Mouse (Mus musculus): ENCODE results near the gene Psme1. TPM values are rescaled to one million over a fixed set of nuclear protein-coding genes. Genes with fewer than 3 reads are reported as not detected.

Gene Psme1
- total RNA-seq, 2 experiments from 2014 or later: 67.4 to 69.7 TPM

Other genes starting within 250 kb of the Psme1 start
- 10 to 100 TPM; 43.3 to 50.8 TPM for gene Dhrs4, start 99.4 kb upstream of the Psme1 start, total RNA-seq (2021)
- under 1 TPM; 0.47 to 0.89 TPM for gene Carmil3, start 87.5 kb upstream of the Psme1 start, total RNA-seq (2021)
- not detected for gene Cpne6, start 67.7 kb upstream of the Psme1 start, total RNA-seq (2021)
- gene Nrl, start 53.1 kb upstream of the Psme1 start, total RNA-seq (2021): not detected
- 1 to 10 TPM; 4.2 to 4.5 TPM for gene Pck2, start 37.9 kb upstream of the Psme1 start, total RNA-seq (2021)
- 100 to 1,000 TPM; 102 to 123 TPM for gene Dcaf11, start 18.1 kb upstream of the Psme1 start, total RNA-seq (2021)
- gene A730061H03Rik, start 17.7 kb upstream of the Psme1 start, total RNA-seq (2021): not detected
- gene Fitm1, start 2.5 kb upstream of the Psme1 start, total RNA-seq (2021): 100 to 1,000 TPM; 296 to 299 TPM
- gene Emc9, start 7.2 kb downstream of the Psme1 start, total RNA-seq (2021): 10 to 100 TPM; 29.6 to 34.6 TPM
- 10 to 100 TPM; 55.2 to 59.5 TPM for gene Psme2, start 13.0 kb downstream of the Psme1 start, total RNA-seq (2021)
- 10 to 100 TPM; 18.8 to 19.6 TPM for gene Rnf31, start 13.6 kb downstream of the Psme1 start, total RNA-seq (2021)
- 1 to 10 TPM; 4.1 to 4.6 TPM for gene Irf9, start 25.4 kb downstream of the Psme1 start, total RNA-seq (2021)
- not detected for gene Rec8, start 39.9 kb downstream of the Psme1 start, total RNA-seq (2021)
- gene Ipo4, start 57.8 kb downstream of the Psme1 start, total RNA-seq (2021): 10 to 100 TPM; 62.1 to 66.9 TPM
- 1 to 10 TPM in 1 of 2 experiments, not detected in 1; 1.0 TPM for gene Gm49378, start 59.8 kb downstream of the Psme1 start, total RNA-seq (2021)
- gene Tm9sf1, start 65.7 kb downstream of the Psme1 start, total RNA-seq (2021): 10 to 100 TPM; 15.0 to 15.2 TPM
- gene Tssk4, start 72.1 kb downstream of the Psme1 start, total RNA-seq (2021): under 1 TPM in 1 of 2 experiments, not detected in 1; 0.23 TPM
- gene Mdp1, start 82.4 kb downstream of the Psme1 start, total RNA-seq (2021): 10 to 100 TPM; 14.2 to 16.8 TPM
- 1 to 10 TPM; 1.9 to 2.6 TPM for gene Gmpr2, start 93.8 kb downstream of the Psme1 start, total RNA-seq (2021)
- 100 to 1,000 TPM; 174 to 184 TPM for gene Nedd8, start 94.0 kb downstream of the Psme1 start, total RNA-seq (2021)
- 10 to 100 TPM in 1 of 2 experiments, 1 to 10 TPM in 1; 9.4 to 10.8 TPM for gene Tinf2, start 103.7 kb downstream of the Psme1 start, total RNA-seq (2021)
- not detected for gene Tgm1, start 135.8 kb downstream of the Psme1 start, total RNA-seq (2021)
- 1 to 10 TPM; 8.9 to 9.4 TPM for gene Rabggta, start 144.1 kb downstream of the Psme1 start, total RNA-seq (2021)
- gene Dhrs1, start 167.6 kb downstream of the Psme1 start, total RNA-seq (2021): 10 to 100 TPM; 27.3 to 35.9 TPM
- 10 to 100 TPM; 10.5 to 11.8 TPM for gene Nop9, start 167.6 kb downstream of the Psme1 start, total RNA-seq (2021)
- gene Cideb, start 180.3 kb downstream of the Psme1 start, total RNA-seq (2021): not detected
- not detected for gene Ltb4r2, start 183.3 kb downstream of the Psme1 start, total RNA-seq (2021)
- not detected for gene Ltb4r1, start 187.8 kb downstream of the Psme1 start, total RNA-seq (2021)
- 1 to 10 TPM; 5.3 to 6.5 TPM for gene Adcy4, start 206.0 kb downstream of the Psme1 start, total RNA-seq (2021)
- under 1 TPM; 0.59 to 0.67 TPM for gene Ripk3, start 210.7 kb downstream of the Psme1 start, total RNA-seq (2021)
- 1 to 10 TPM; 3.3 TPM for gene Nfatc4, start 245.0 kb downstream of the Psme1 start, total RNA-seq (2021)